Mouse (Mus musculus): ENCODE measurements around the gene Epop. TPM values are rescaled to one million over a fixed set of nuclear protein-coding genes. Genes with fewer than 3 reads are reported as not detected.

Gene Epop
- polyA plus RNA-seq, 1 experiment from 2014 or later, result 1.8 TPM

- H3K4me2 ChIP-seq (replicated peaks), result no peak overlapping the region
- H3K27ac ChIP-seq, result no peak overlapping the region
- 8% methylated on average over 12 of the region's 13 CpGs for WGBS
- DNase-seq (ENCODE audit: low spot score) (no peak), ATAC-seq (ENCODE audit: low FRiP score) (no peak)
- no peaks in the 10 kb centered on the region for H3K9me3 ChIP-seq (ENCODE audit: control insufficient read depth, low read length)
- no peak overlapping the region for H3K4me3 ChIP-seq (replicated peaks; ENCODE audit: low read length)
- H3K9ac ChIP-seq, result no peak overlapping the region
- peaks cover 5% of the 10 kb centered on the region for H3K4me1 ChIP-seq (replicated peaks; ENCODE audit: control insufficient read depth, insufficient read depth, low read length)
- H3K36me3 ChIP-seq (replicated peaks; ENCODE audit: control insufficient read depth, insufficient read depth), result no peaks in the 10 kb centered on the region
- peaks cover 70% of the 10 kb centered on the region for H3K27me3 ChIP-seq (ENCODE audit: control insufficient read depth, insufficient read depth, low read length)
Measured at GRCm38 (mm10) chr11:97626431-97626830, 3.1 kb downstream of the Epop start.

GRCm38 (mm10) chr11:97625551-97625950, 4.0 kb downstream of the Epop start:
- H3K4me2 ChIP-seq (replicated peaks), result no peak overlapping the region
- no peak overlapping the region for H3K27ac ChIP-seq
- 80% methylated on average over 5 of the region's 5 CpGs for WGBS
- DNase-seq (ENCODE audit: low spot score) (no peak), ATAC-seq (ENCODE audit: low FRiP score) (no peak)
- no peaks in the 10 kb centered on the region for H3K36me3 ChIP-seq (replicated peaks; ENCODE audit: control insufficient read depth, insufficient read depth)
- peaks cover 5% of the 10 kb centered on the region for H3K4me1 ChIP-seq (replicated peaks; ENCODE audit: control insufficient read depth, insufficient read depth, low read length)
- H3K9me3 ChIP-seq (ENCODE audit: control insufficient read depth, low read length), result no peaks in the 10 kb centered on the region
- no peak overlapping the region for H3K9ac ChIP-seq
- no peak overlapping the region for H3K4me3 ChIP-seq (replicated peaks; ENCODE audit: low read length)
- peaks cover 62% of the 10 kb centered on the region for H3K27me3 ChIP-seq (ENCODE audit: control insufficient read depth, insufficient read depth, low read length)

GRCm38 (mm10) chr11:97623166-97623565, 6.3 kb downstream of the Epop start:
- H3K36me3 ChIP-seq (replicated peaks; ENCODE audit: control insufficient read depth, insufficient read depth), result no peaks in the 10 kb centered on the region
- H3K9ac ChIP-seq, result no peak overlapping the region
- H3K27me3 ChIP-seq (ENCODE audit: control insufficient read depth, insufficient read depth, low read length), result peaks cover 43% of the 10 kb centered on the region
- H3K9me3 ChIP-seq (ENCODE audit: control insufficient read depth, low read length), result no peaks in the 10 kb centered on the region
- H3K4me1 ChIP-seq (replicated peaks; ENCODE audit: control insufficient read depth, insufficient read depth, low read length), result peaks cover 5% of the 10 kb centered on the region
- no peak for DNase-seq (ENCODE audit: low spot score)
- H3K4me3 ChIP-seq (replicated peaks; ENCODE audit: low read length), result no peak overlapping the region
- no peak overlapping the region for H3K27ac ChIP-seq
- H3K4me2 ChIP-seq (replicated peaks), result no peak overlapping the region
- WGBS, result 69% methylated on average over 9 of the region's 9 CpGs
- ATAC-seq (ENCODE audit: low FRiP score), result no peak

GRCm38 (mm10) chr11:97622440-97622839, 7.1 kb downstream of the Epop start:
- Histone ChIP-seq H3K36me3 (replicated peaks; ENCODE audit: control insufficient read depth, insufficient read depth) (no peaks in the 10 kb centered on the region), H3K4me3 (replicated peaks; ENCODE audit: low read length) (no peak overlapping the region), H3K9me3 (ENCODE audit: control insufficient read depth, low read length) (no peaks in the 10 kb centered on the region), H3K4me1 (replicated peaks; ENCODE audit: control insufficient read depth, insufficient read depth, low read length) (peaks cover 2% of the 10 kb centered on the region), H3K27me3 (ENCODE audit: control insufficient read depth, insufficient read depth, low read length) (peaks cover 35% of the 10 kb centered on the region), H3K4me2 (replicated peaks) (no peak overlapping the region), H3K27ac (no peak overlapping the region), H3K9ac (no peak overlapping the region)
- peak; percentile 86 for DNase-seq (ENCODE audit: low spot score)
- ATAC-seq (ENCODE audit: low FRiP score), result no peak
- 3% methylated on average over 6 of the region's 6 CpGs for WGBS

- Histone ChIP-seq H3K4me3 (replicated peaks; ENCODE audit: low read length) (no peak overlapping the region), H3K36me3 (replicated peaks; ENCODE audit: control insufficient read depth, insufficient read depth) (no peaks in the 10 kb centered on the region), H3K27me3 (ENCODE audit: control insufficient read depth, insufficient read depth, low read length) (peaks cover 14% of the 10 kb centered on the region), H3K4me1 (replicated peaks; ENCODE audit: control insufficient read depth, insufficient read depth, low read length) (no peaks in the 10 kb centered on the region), H3K4me2 (replicated peaks) (no peak overlapping the region), H3K9me3 (ENCODE audit: control insufficient read depth, low read length) (no peaks in the 10 kb centered on the region), H3K9ac (no peak overlapping the region), H3K27ac (no peak overlapping the region)
- WGBS, result 29% methylated on average over 5 of the region's 5 CpGs
- peak; percentile 31; the same call in 1 of the 2 replicates for ATAC-seq (ENCODE audit: low FRiP score)
- peak; percentile 69 for DNase-seq (ENCODE audit: low spot score)
Measured at GRCm38 (mm10) chr11:97619391-97619795, 10.1 kb downstream of the Epop start.

- Histone ChIP-seq H3K4me3 (replicated peaks; ENCODE audit: low read length) (no peak overlapping the region), H3K36me3 (replicated peaks; ENCODE audit: control insufficient read depth, insufficient read depth) (no peaks in the 10 kb centered on the region), H3K27me3 (ENCODE audit: control insufficient read depth, insufficient read depth, low read length) (peaks cover 8% of the 10 kb centered on the region), H3K9ac (no peak overlapping the region), H3K27ac (no peak overlapping the region), H3K4me1 (replicated peaks; ENCODE audit: control insufficient read depth, insufficient read depth, low read length) (no peaks in the 10 kb centered on the region), H3K9me3 (ENCODE audit: control insufficient read depth, low read length) (no peaks in the 10 kb centered on the region), H3K4me2 (replicated peaks) (no peak overlapping the region)
- WGBS, result 62% methylated on average over 11 of the region's 11 CpGs
- DNase-seq (ENCODE audit: low spot score), result no peak
- ATAC-seq (ENCODE audit: low FRiP score), result no peak
Measured at GRCm38 (mm10) chr11:97618368-97618767, 11.1 kb downstream of the Epop start.

- no peak for ATAC-seq (ENCODE audit: low FRiP score)
- Histone ChIP-seq H3K9me3 (ENCODE audit: control insufficient read depth, low read length) (no peaks in the 10 kb centered on the region), H3K4me3 (replicated peaks; ENCODE audit: low read length) (no peak overlapping the region), H3K9ac (no peak overlapping the region), H3K36me3 (replicated peaks; ENCODE audit: control insufficient read depth, insufficient read depth) (no peaks in the 10 kb centered on the region), H3K27ac (no peak overlapping the region), H3K4me2 (replicated peaks) (no peak overlapping the region), H3K4me1 (replicated peaks; ENCODE audit: control insufficient read depth, insufficient read depth, low read length) (no peaks in the 10 kb centered on the region), H3K27me3 (ENCODE audit: control insufficient read depth, insufficient read depth, low read length) (peaks cover 4% of the 10 kb centered on the region)
- no peak for DNase-seq (ENCODE audit: low spot score)
- 85% methylated on average over 4 of the region's 4 CpGs for WGBS
Measured at GRCm38 (mm10) chr11:97615276-97615675, 14.2 kb downstream of the Epop start.

GRCm38 (mm10) chr11:97611076-97611475, 18.4 kb downstream of the Epop start:
- Histone ChIP-seq H3K4me1 (replicated peaks; ENCODE audit: control insufficient read depth, insufficient read depth, low read length) (no peaks in the 10 kb centered on the region), H3K4me2 (replicated peaks) (no peak overlapping the region), H3K9me3 (ENCODE audit: control insufficient read depth, low read length) (no peaks in the 10 kb centered on the region), H3K27ac (no peak overlapping the region), H3K4me3 (replicated peaks; ENCODE audit: low read length) (no peak overlapping the region), H3K36me3 (replicated peaks; ENCODE audit: control insufficient read depth, insufficient read depth) (no peaks in the 10 kb centered on the region), H3K9ac (no peak overlapping the region), H3K27me3 (ENCODE audit: control insufficient read depth, insufficient read depth, low read length) (no peaks in the 10 kb centered on the region)
- DNase-seq (ENCODE audit: low spot score) (no peak), ATAC-seq (ENCODE audit: low FRiP score) (no peak)
- 74% methylated on average over 8 of the region's 8 CpGs for WGBS

- Histone ChIP-seq H3K4me1 (replicated peaks; ENCODE audit: control insufficient read depth, insufficient read depth, low read length) (no peaks in the 10 kb centered on the region), H3K27ac (no peak overlapping the region), H3K27me3 (ENCODE audit: control insufficient read depth, insufficient read depth, low read length) (no peaks in the 10 kb centered on the region), H3K4me3 (replicated peaks; ENCODE audit: low read length) (no peak overlapping the region), H3K4me2 (replicated peaks) (no peak overlapping the region), H3K9me3 (ENCODE audit: control insufficient read depth, low read length) (no peaks in the 10 kb centered on the region), H3K36me3 (replicated peaks; ENCODE audit: control insufficient read depth, insufficient read depth) (no peaks in the 10 kb centered on the region), H3K9ac (no peak overlapping the region)
- ATAC-seq (ENCODE audit: low FRiP score), result no peak
- 94% methylated on average over 13 of the region's 13 CpGs for WGBS
- DNase-seq (ENCODE audit: low spot score), result no peak
Measured at GRCm38 (mm10) chr11:97609743-97610142, 19.8 kb downstream of the Epop start.

GRCm38 (mm10) chr11:97608933-97609332, 20.6 kb downstream of the Epop start:
- H3K27me3 ChIP-seq (ENCODE audit: control insufficient read depth, insufficient read depth, low read length), result no peaks in the 10 kb centered on the region
- DNase-seq (ENCODE audit: low spot score) (no peak), ATAC-seq (ENCODE audit: low FRiP score) (no peak)
- no peaks in the 10 kb centered on the region for H3K9me3 ChIP-seq (ENCODE audit: control insufficient read depth, low read length)
- H3K9ac ChIP-seq, result no peak overlapping the region
- no peaks in the 10 kb centered on the region for H3K4me1 ChIP-seq (replicated peaks; ENCODE audit: control insufficient read depth, insufficient read depth, low read length)
- H3K4me3 ChIP-seq (replicated peaks; ENCODE audit: low read length), result no peak overlapping the region
- no peaks in the 10 kb centered on the region for H3K36me3 ChIP-seq (replicated peaks; ENCODE audit: control insufficient read depth, insufficient read depth)
- H3K27ac ChIP-seq, result no peak overlapping the region
- 82% methylated on average over 4 of the region's 4 CpGs for WGBS
- no peak overlapping the region for H3K4me2 ChIP-seq (replicated peaks)
